Comparison of ENCODE assay signal across 17 mouse cellular contexts in genomic region chr12:34200030-34200446, GRCm38 (mm10).
DNase-seq lines count a peak whose midpoint lies in the region; ATAC-seq lines count a peak whose summit lies in the region.
"Had no signal": no experiment of that assay in that cellular context is flagged by ENCODE, and none has a peak within 500 bp of the region (broad histone marks: within the 10 kb centered on the region; RNA-seq: fewer than 3 reads in every experiment).

No protein-coding gene starts in this region.

- no peak overlapping the region for H3K9ac ChIP-seq in neural tube, embryonic 11.5 days (ENCODE audit: low read length)
- H3K9ac ChIP-seq in midbrain, embryonic 15.5 days = no peak overlapping the region
- H3K9ac ChIP-seq: lung, embryonic 14.5 days had no signal

- H3K4me2 ChIP-seq in neural tube, embryonic 11.5 days (ENCODE audit: low read depth) = no peak overlapping the region
- H3K4me2 ChIP-seq in midbrain, embryonic 15.5 days = no peak overlapping the region
- H3K4me2 ChIP-seq: lung, embryonic 14.5 days had no signal

- H3K4me1 ChIP-seq in neural tube, embryonic 11.5 days (ENCODE audit: control insufficient read depth, insufficient read depth, low read length) = no peaks in the 10 kb centered on the region
- peaks cover 44% of the 10 kb centered on the region for H3K4me1 ChIP-seq in embryonic facial prominence, embryonic 10.5 days
- H3K4me1 ChIP-seq in limb, embryonic 10.5 days = peaks cover 50% of the 10 kb centered on the region
- H3K4me1 ChIP-seq in midbrain, embryonic 15.5 days = no peaks in the 10 kb centered on the region
- H3K4me1 ChIP-seq: megakaryocyte, embryonic 14.5 days had no signal

- peak; percentile 22 for DNase-seq in neural tube, embryonic 11.5 days (ENCODE audit: low spot score)
- no peak for DNase-seq in neural tube, embryonic 10.5 days (ENCODE audit: extremely low spot score, low spot score)
- peak; percentile 81 for DNase-seq in embryonic facial prominence, embryonic 10.5 days (ENCODE audit: low spot score)
- DNase-seq in limb, embryonic 10.5 days (ENCODE audit: low spot score) = peak; percentile 69
- DNase-seq in thymus, postnatal 36 days = no peak
- no peak for DNase-seq in cerebellum, adult 11-12 months
- DNase-seq in adrenal gland, adult 18-20 months (ENCODE audit: low spot score in 2 of 2) = no peak
- DNase-seq: adrenal gland, adult 2 months; cerebellum, adult 8-10 months; heart, postnatal 14 days; kidney, postnatal 10 days; layer of hippocampus, adult 9-11 months; lung, embryonic 14.5 days had no signal

- WGBS in neural tube, embryonic 11.5 days = 39% methylated on average over 4 of the region's 4 CpGs
- WGBS in embryonic facial prominence, embryonic 10.5 days = 20% methylated on average over 4 of the region's 4 CpGs
- 7% methylated on average over 4 of the region's 4 CpGs for WGBS in limb, embryonic 10.5 days
- 56% methylated on average over 4 of the region's 4 CpGs for WGBS in midbrain, embryonic 15.5 days

- H3K27ac ChIP-seq in neural tube, embryonic 11.5 days (ENCODE audit: low read depth, low read length) = no peak overlapping the region
- H3K27ac ChIP-seq in embryonic facial prominence, embryonic 10.5 days (replicated peaks) = no peak overlapping the region; the same call in none of the 2 replicates
- peak overlapping the region; percentile 86; the same call in 1 of the 2 replicates for H3K27ac ChIP-seq in limb, embryonic 10.5 days
- no peak overlapping the region for H3K27ac ChIP-seq in midbrain, embryonic 15.5 days
- H3K27ac ChIP-seq: stomach, postnatal 0 days had no signal

- no peaks in the 10 kb centered on the region for H3K27me3 ChIP-seq in neural tube, embryonic 11.5 days (ENCODE audit: control insufficient read depth, insufficient read depth, low read length)
- no peaks in the 10 kb centered on the region for H3K27me3 ChIP-seq in embryonic facial prominence, embryonic 10.5 days (replicated peaks; ENCODE audit: low read depth, poor library complexity, severe bottlenecking)
- H3K27me3 ChIP-seq in limb, embryonic 10.5 days (ENCODE audit: low read depth, poor library complexity, severe bottlenecking) = no peaks in the 10 kb centered on the region
- H3K27me3 ChIP-seq in midbrain, embryonic 15.5 days (replicated peaks) = no peaks in the 10 kb centered on the region
- H3K27me3 ChIP-seq: megakaryocyte, embryonic 14.5 days had no signal

- ATAC-seq in neural tube, embryonic 11.5 days (ENCODE audit: insufficient read depth, low FRiP score, low TSS enrichment) = no peak
- ATAC-seq in midbrain, embryonic 15.5 days (replicated peaks) = 0 out of 2 replicates have a peak, but pooled peaks have one; percentile 37
- ATAC-seq: inflammation-experienced regulatory T-cells, adult 6 months had no signal

- no peak overlapping the region for H3K4me3 ChIP-seq in neural tube, embryonic 11.5 days (ENCODE audit: low read depth, low read length)
- no peak overlapping the region for H3K4me3 ChIP-seq in embryonic facial prominence, embryonic 10.5 days
- no peak overlapping the region for H3K4me3 ChIP-seq in limb, embryonic 10.5 days
- H3K4me3 ChIP-seq in midbrain, embryonic 15.5 days = no peak overlapping the region
- H3K4me3 ChIP-seq: megakaryocyte, embryonic 14.5 days had no signal

- H3K9me3 ChIP-seq in neural tube, embryonic 11.5 days (ENCODE audit: control insufficient read depth, low read length) = no peaks in the 10 kb centered on the region
- H3K9me3 ChIP-seq in embryonic facial prominence, embryonic 10.5 days = 0 out of 2 replicates have a peak, but pooled peaks cover 4% of the 10 kb centered on the region
- H3K9me3 ChIP-seq in limb, embryonic 10.5 days (replicated peaks) = no peaks in the 10 kb centered on the region
- no peaks in the 10 kb centered on the region for H3K9me3 ChIP-seq in midbrain, embryonic 15.5 days
- H3K9me3 ChIP-seq: megakaryocyte, embryonic 14.5 days had no signal

- H3K36me3 ChIP-seq in neural tube, embryonic 11.5 days (ENCODE audit: control insufficient read depth, insufficient read depth, low read length) = no peaks in the 10 kb centered on the region
- H3K36me3 ChIP-seq in embryonic facial prominence, embryonic 10.5 days (replicated peaks) = no peaks in the 10 kb centered on the region
- H3K36me3 ChIP-seq in limb, embryonic 10.5 days = no peaks in the 10 kb centered on the region
- no peaks in the 10 kb centered on the region for H3K36me3 ChIP-seq in midbrain, embryonic 15.5 days (replicated peaks)

Comparison
In these comparisons a context has a peak if more than half of its experiments do, and no peak if none do; other contexts are left out.
1. DNase-seq: peak in neural tube, embryonic 11.5 days (single experiment), embryonic facial prominence, embryonic 10.5 days (single experiment) and limb, embryonic 10.5 days (single experiment); none in neural tube, embryonic 10.5 days (single experiment), thymus, postnatal 36 days (0 of 2), cerebellum, adult 11-12 months (single experiment) and adrenal gland, adult 18-20 months (0 of 2).